Mouse (Mus musculus): ENCODE data around the gene Saa2.

- TF ChIP-seq MXI1 (IDR thresholded peaks at IDR 0.05; ENCODE audit: low read depth, low read length) (no peak), CTCF (IDR thresholded peaks at IDR 0.05 in 2 of 3, conservative IDR thresholded peaks at IDR 0.05 in 1 of 3; ENCODE audit: control insufficient read depth in 1 of 3, insufficient read depth in 1 of 3, low read depth in 2 of 3, low read length in 3 of 3, poor library complexity in 1 of 3, severe bottlenecking in 1 of 3) (peak; percentile 80 to 91 (median 87)), SIN3A (IDR thresholded peaks at IDR 0.05; ENCODE audit: low read length) (no peak), MEF2A (IDR thresholded peaks at IDR 0.05; ENCODE audit: extremely low read depth, insufficient replicate concordance, low read depth, low read length, poor library complexity, severe bottlenecking) (no peak), POLR2A (IDR thresholded peaks at IDR 0.05; ENCODE audit: control insufficient read depth in 1 of 2, insufficient read depth in 1 of 2, low read depth in 1 of 2, low read length in 2 of 2, poor library complexity in 1 of 2) (no peak), CHD1 (IDR thresholded peaks at IDR 0.05; ENCODE audit: low read depth, low read length) (no peak), NELFE (IDR thresholded peaks at IDR 0.05; ENCODE audit: low read depth, low read length) (no peak), UBTF (IDR thresholded peaks at IDR 0.05; ENCODE audit: borderline replicate concordance, insufficient read depth, low read depth, low read length) (no peak), EP300 (IDR thresholded peaks at IDR 0.05; ENCODE audit: low read depth in 1 of 2, low read length in 2 of 2) (no peak), POLR2AphosphoS2 (IDR thresholded peaks at IDR 0.05; ENCODE audit: low read length) (no peak), USF1 (IDR thresholded peaks at IDR 0.05; ENCODE audit: low read depth, low read length) (no peak), GABPA (IDR thresholded peaks at IDR 0.05; ENCODE audit: low read depth, low read length) (no peak), MAX (IDR thresholded peaks at IDR 0.05; ENCODE audit: low read length) (no peak)
These were observed 37.1 kb upstream of the Saa2 start for GRCm38 (mm10) chr7:46714518-46714917.

All from MEL (cell line).